Mouse (Mus musculus): ENCODE results near the gene Defa20.
"Not testable (repeated sequence)": the region's sequence is repeated elsewhere in the genome, so short reads cannot be mapped to it uniquely, and the experiment has no call there.

Defa20 gene

GRCm38 (mm10) chr8:21508958-21509357 is at the start of gene Defa20:
TSS of gene Defa20 (plus strand) at chr8:21509258.
- not testable (repeated sequence) for DNase-seq

GRCm38 (mm10) chr8:21528732-21529131 is 19.7 kb downstream of the Defa20 start, which contains the start of gene Defa32:
TSS of gene Defa32 (plus strand) at chr8:21529032.
- not testable (repeated sequence) for DNase-seq

Measured in lung, postnatal 14 days (tissue).